Mouse (Mus musculus): ENCODE results near the gene Mei1. TPM values are rescaled to one million over a fixed set of nuclear protein-coding genes. Genes with fewer than 3 reads are reported as not detected.
A peak's percentile ranks its signal among the peaks of the same experiment; 100 is the strongest.

The Mei1 gene
- polyA plus RNA-seq, 1 experiment from 2014 or later: not detected

GRCm38 (mm10) chr15:82140355-82140754, 70.6 kb downstream of the Mei1 start:
- Histone ChIP-seq H3K9me3 (ENCODE audit: control insufficient read depth, low read length) (no peaks in the 10 kb centered on the region), H3K27ac (ENCODE audit: low read depth) (no peak overlapping the region), H3K4me2 (ENCODE audit: low read length) (no peak overlapping the region), H3K36me3 (ENCODE audit: control insufficient read depth, insufficient read depth, low read length) (peaks cover 12% of the 10 kb centered on the region; the same call in 1 of the 2 replicates), H3K4me1 (replicated peaks; ENCODE audit: control insufficient read depth, insufficient read depth, low read length) (peaks cover 5% of the 10 kb centered on the region; the same call in 1 of the 2 replicates), H3K4me3 (ENCODE audit: low read depth, low read length) (no peak overlapping the region), H3K27me3 (replicated peaks; ENCODE audit: control insufficient read depth, insufficient read depth, low read length) (no peaks in the 10 kb centered on the region), H3K9ac (ENCODE audit: low read length) (no peak overlapping the region)
- ATAC-seq (replicated peaks; ENCODE audit: low FRiP score, low TSS enrichment, low read depth): 0 out of 2 replicates have a peak, but pooled peaks have one; percentile 30
- 87% methylated on average over 3 of the region's 3 CpGs for WGBS
- no peak for DNase-seq (ENCODE audit: low spot score)

GRCm38 (mm10) chr15:82144157-82144556, 74.4 kb downstream of the Mei1 start:
- Histone ChIP-seq H3K4me2 (ENCODE audit: low read length) (no peak overlapping the region), H3K4me1 (replicated peaks; ENCODE audit: control insufficient read depth, insufficient read depth, low read length) (peaks cover 26% of the 10 kb centered on the region), H3K27me3 (replicated peaks; ENCODE audit: control insufficient read depth, insufficient read depth, low read length) (no peaks in the 10 kb centered on the region), H3K36me3 (ENCODE audit: control insufficient read depth, insufficient read depth, low read length) (peaks cover 12% of the 10 kb centered on the region; the same call in 1 of the 2 replicates), H3K4me3 (ENCODE audit: low read depth, low read length) (no peak overlapping the region), H3K9ac (ENCODE audit: low read length) (no peak overlapping the region), H3K9me3 (ENCODE audit: control insufficient read depth, low read length) (no peaks in the 10 kb centered on the region), H3K27ac (ENCODE audit: low read depth) (no peak overlapping the region)
- DNase-seq (ENCODE audit: low spot score) (no peak), ATAC-seq (replicated peaks; ENCODE audit: low FRiP score, low TSS enrichment, low read depth) (no peak)
- 86% methylated on average over 5 of the region's 5 CpGs for WGBS

GRCm38 (mm10) chr15:82145408-82145807, 75.6 kb downstream of the Mei1 start:
- ATAC-seq (replicated peaks; ENCODE audit: low FRiP score, low TSS enrichment, low read depth): no peak
- WGBS: 38% methylated on average over 2 of the region's 2 CpGs
- Histone ChIP-seq H3K4me1 (replicated peaks; ENCODE audit: control insufficient read depth, insufficient read depth, low read length) (peaks cover 30% of the 10 kb centered on the region), H3K4me3 (ENCODE audit: low read depth, low read length) (no peak overlapping the region), H3K9ac (ENCODE audit: low read length) (no peak overlapping the region), H3K9me3 (ENCODE audit: control insufficient read depth, low read length) (no peaks in the 10 kb centered on the region), H3K36me3 (ENCODE audit: control insufficient read depth, insufficient read depth, low read length) (peaks cover 11% of the 10 kb centered on the region; the same call in 1 of the 2 replicates), H3K27ac (ENCODE audit: low read depth) (peak overlapping the region; percentile 94), H3K4me2 (ENCODE audit: low read length) (no peak overlapping the region), H3K27me3 (replicated peaks; ENCODE audit: control insufficient read depth, insufficient read depth, low read length) (no peaks in the 10 kb centered on the region)
- no peak for DNase-seq (ENCODE audit: low spot score)

GRCm38 (mm10) chr15:82145851-82146769, 76.3 kb downstream of the Mei1 start:
- no peak; the same call in 1 of the 2 replicates for ATAC-seq (replicated peaks; ENCODE audit: low FRiP score, low TSS enrichment, low read depth)

GRCm38 (mm10) chr15:82146770-82147610, 77.2 kb downstream of the Mei1 start, which contains the start of gene Srebf2:
Gene Srebf2 (plus strand): TSS chr15:82147181.
- DNase-seq (ENCODE audit: low spot score) (peak; percentile 98), ATAC-seq (replicated peaks; ENCODE audit: low FRiP score, low TSS enrichment, low read depth) (peak; percentile 98)
- under 1% methylated on average over 71 of the region's 79 CpGs for WGBS
- peak within 1 kb of the TSS; percentile 85 for H3K4me2 ChIP-seq (ENCODE audit: low read length)
- no peaks in the 10 kb centered on the region for H3K27me3 ChIP-seq (replicated peaks; ENCODE audit: control insufficient read depth, insufficient read depth, low read length)
- peaks cover 30% of the 10 kb centered on the region for H3K4me1 ChIP-seq (replicated peaks; ENCODE audit: control insufficient read depth, insufficient read depth, low read length)
- H3K27ac ChIP-seq (ENCODE audit: low read depth): peak within 1 kb of the TSS; percentile 94
- peak within 1 kb of the TSS; percentile 86 for H3K4me3 ChIP-seq (ENCODE audit: low read depth, low read length)
- peak within 1 kb of the TSS; percentile 89 for H3K9ac ChIP-seq (ENCODE audit: low read length)
- no peaks in the 10 kb centered on the region for H3K9me3 ChIP-seq (ENCODE audit: control insufficient read depth, low read length)
- 0 out of 2 replicates have a peak, but pooled peaks cover 4% of the 10 kb centered on the region for H3K36me3 ChIP-seq (ENCODE audit: control insufficient read depth, insufficient read depth, low read length)

More at GRCm38 (mm10) chr15:82145851-82146769, 76.3 kb downstream of the Mei1 start:
- peaks cover 4% of the 10 kb centered on the region; the same call in 1 of the 2 replicates for H3K36me3 ChIP-seq (ENCODE audit: control insufficient read depth, insufficient read depth, low read length)
- H3K4me3 ChIP-seq (ENCODE audit: low read depth, low read length): peak overlapping the region; percentile 27
- DNase-seq (ENCODE audit: low spot score): no peak
- peaks cover 30% of the 10 kb centered on the region for H3K4me1 ChIP-seq (replicated peaks; ENCODE audit: control insufficient read depth, insufficient read depth, low read length)
- no peaks in the 10 kb centered on the region for H3K27me3 ChIP-seq (replicated peaks; ENCODE audit: control insufficient read depth, insufficient read depth, low read length)
- H3K9me3 ChIP-seq (ENCODE audit: control insufficient read depth, low read length): no peaks in the 10 kb centered on the region
- H3K4me2 ChIP-seq (ENCODE audit: low read length): peak overlapping the region; percentile 46
- H3K9ac ChIP-seq (ENCODE audit: low read length): 0 out of 2 replicates have a peak overlapping the region, but pooled peaks have one; percentile 11
- peak overlapping the region; percentile 94 for H3K27ac ChIP-seq (ENCODE audit: low read depth)
- 9% methylated on average over 11 of the region's 11 CpGs for WGBS

GRCm38 (mm10) chr15:82147611-82148111, 77.9 kb downstream of the Mei1 start:
- peak; percentile 7 for ATAC-seq (replicated peaks; ENCODE audit: low FRiP score, low TSS enrichment, low read depth)
- Histone ChIP-seq H3K27me3 (replicated peaks; ENCODE audit: control insufficient read depth, insufficient read depth, low read length) (no peaks in the 10 kb centered on the region), H3K9ac (ENCODE audit: low read length) (peak overlapping the region; percentile 89), H3K9me3 (ENCODE audit: control insufficient read depth, low read length) (no peaks in the 10 kb centered on the region), H3K36me3 (ENCODE audit: control insufficient read depth, insufficient read depth, low read length) (0 out of 2 replicates have a peak, but pooled peaks cover 4% of the 10 kb centered on the region), H3K4me2 (ENCODE audit: low read length) (peak overlapping the region; percentile 85), H3K4me1 (replicated peaks; ENCODE audit: control insufficient read depth, insufficient read depth, low read length) (peaks cover 33% of the 10 kb centered on the region), H3K4me3 (ENCODE audit: low read depth, low read length) (peak overlapping the region; percentile 86), H3K27ac (ENCODE audit: low read depth) (peak overlapping the region; percentile 94)
- DNase-seq (ENCODE audit: low spot score): peak; percentile 83
- under 1% methylated on average over 39 of the region's 50 CpGs for WGBS

- peak overlapping the region; percentile 94; the same call in 1 of the 2 replicates for H3K27ac ChIP-seq (ENCODE audit: low read depth)
- no peak for ATAC-seq (replicated peaks; ENCODE audit: low FRiP score, low TSS enrichment, low read depth)
- H3K4me1 ChIP-seq (replicated peaks; ENCODE audit: control insufficient read depth, insufficient read depth, low read length): peaks cover 36% of the 10 kb centered on the region
- H3K9me3 ChIP-seq (ENCODE audit: control insufficient read depth, low read length): no peaks in the 10 kb centered on the region
- 0 out of 2 replicates have a peak, but pooled peaks cover 4% of the 10 kb centered on the region for H3K36me3 ChIP-seq (ENCODE audit: control insufficient read depth, insufficient read depth, low read length)
- H3K4me3 ChIP-seq (ENCODE audit: low read depth, low read length): peak overlapping the region; percentile 86
- DNase-seq (ENCODE audit: low spot score): no peak
- peak overlapping the region; percentile 89 for H3K9ac ChIP-seq (ENCODE audit: low read length)
- H3K4me2 ChIP-seq (ENCODE audit: low read length): peak overlapping the region; percentile 85
- no peaks in the 10 kb centered on the region for H3K27me3 ChIP-seq (replicated peaks; ENCODE audit: control insufficient read depth, insufficient read depth, low read length)
- 21% methylated on average over 9 of the region's 9 CpGs for WGBS
These were observed 78.7 kb downstream of the Mei1 start for GRCm38 (mm10) chr15:82148510-82148911.

- H3K9ac ChIP-seq (ENCODE audit: low read length): no peak overlapping the region
These were observed 80.2 kb downstream of the Mei1 start for GRCm38 (mm10) chr15:82150042-82150441.

More at GRCm38 (mm10) chr15:82150042-82150441, 80.2 kb downstream of the Mei1 start:
- no peaks in the 10 kb centered on the region for H3K9me3 ChIP-seq (ENCODE audit: control insufficient read depth, low read length)
- no peaks in the 10 kb centered on the region for H3K27me3 ChIP-seq (replicated peaks; ENCODE audit: control insufficient read depth, insufficient read depth, low read length)
- H3K4me3 ChIP-seq (ENCODE audit: low read depth, low read length): no peak overlapping the region
- H3K27ac ChIP-seq (ENCODE audit: low read depth): no peak overlapping the region
- H3K4me2 ChIP-seq (ENCODE audit: low read length): no peak overlapping the region
- ATAC-seq (replicated peaks; ENCODE audit: low FRiP score, low TSS enrichment, low read depth) (no peak), DNase-seq (ENCODE audit: low spot score) (no peak)
- 0 out of 2 replicates have a peak, but pooled peaks cover 4% of the 10 kb centered on the region for H3K36me3 ChIP-seq (ENCODE audit: control insufficient read depth, insufficient read depth, low read length)
- H3K4me1 ChIP-seq (replicated peaks; ENCODE audit: control insufficient read depth, insufficient read depth, low read length): peaks cover 33% of the 10 kb centered on the region

Measured in intestine, embryonic 14.5 days (tissue).